Mouse (Mus musculus) lung, postnatal 14 days (tissue): ENCODE results near the gene Aldh1l2.

ENCODE experiments used
- DNase-seq: peaks from one replicate; pipeline ENCODE4 v3.0.0; 2021

Aldh1l2 gene

DNA sequence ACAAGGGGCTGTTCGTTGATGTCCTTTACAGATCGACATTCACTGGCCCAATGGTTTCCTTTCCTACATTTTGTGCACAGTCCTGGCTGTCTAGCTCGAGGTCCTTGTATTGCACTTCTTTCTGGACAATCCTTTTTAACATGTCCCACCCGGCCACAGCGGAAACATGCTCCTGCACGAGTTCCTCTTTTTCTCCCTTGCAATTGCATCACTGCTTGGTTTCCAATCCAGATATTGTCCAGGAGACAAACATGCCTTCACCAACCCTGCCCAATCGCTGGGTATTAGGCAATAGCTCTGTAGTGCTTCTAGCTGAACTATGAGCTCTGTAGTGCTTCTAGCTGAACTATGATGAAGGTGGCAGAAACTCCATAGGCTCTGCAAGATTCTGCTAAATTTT is 85.4 kb downstream of the Aldh1l2 start:
- no peak for DNase-seq
